Mouse (Mus musculus) ovary, postnatal 10 days (tissue): ENCODE measurements around the gene Hcst.

Experiments used
- DNase-seq: peaks from one replicate; pipeline ENCODE4 v3.0.0; 2022; ENCODE audit warnings: low spot score

Hcst gene

DNA sequence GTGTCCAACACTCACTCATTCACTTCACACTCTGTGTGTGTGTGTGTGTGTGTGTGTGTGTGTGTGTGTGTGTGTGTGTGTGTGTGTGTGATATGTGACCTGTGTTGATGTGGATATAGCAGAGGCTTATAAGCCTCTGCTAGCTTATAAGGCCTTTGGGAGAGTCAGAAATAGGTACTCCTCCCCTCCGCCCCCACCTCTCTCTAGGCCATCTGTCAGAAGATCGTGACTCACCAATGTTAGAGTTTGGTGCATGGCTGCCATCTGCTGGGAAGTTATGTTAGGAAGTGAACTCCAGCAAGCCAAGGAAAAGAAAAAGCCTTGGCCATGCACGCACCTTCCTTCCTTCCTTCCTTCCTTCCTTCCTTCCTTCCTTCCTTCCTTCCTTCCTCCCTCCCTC lies 12.1 kb upstream of the Hcst start:
- DNase-seq: no peak

DNA sequence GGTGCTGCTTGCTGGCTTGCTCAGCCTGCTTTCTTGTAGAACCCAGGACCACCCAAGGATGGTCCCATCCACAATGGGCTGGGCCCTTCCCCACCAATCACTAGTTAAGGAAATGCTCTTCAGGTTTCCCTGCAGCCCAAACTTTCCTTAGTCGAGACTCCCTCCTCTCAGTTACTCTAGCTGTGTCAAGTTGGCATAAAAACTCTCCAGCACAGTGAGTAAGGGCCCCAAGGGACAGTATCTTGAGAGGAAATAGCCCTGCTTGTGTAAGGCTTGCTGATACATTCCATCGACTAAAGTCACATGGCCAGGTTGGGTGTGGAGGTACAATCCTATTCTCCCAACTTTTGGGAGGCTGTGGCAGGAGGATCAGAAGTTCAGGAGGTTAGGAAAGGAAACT lies 10.5 kb upstream of the Hcst start:
- DNase-seq: no peak

DNA sequence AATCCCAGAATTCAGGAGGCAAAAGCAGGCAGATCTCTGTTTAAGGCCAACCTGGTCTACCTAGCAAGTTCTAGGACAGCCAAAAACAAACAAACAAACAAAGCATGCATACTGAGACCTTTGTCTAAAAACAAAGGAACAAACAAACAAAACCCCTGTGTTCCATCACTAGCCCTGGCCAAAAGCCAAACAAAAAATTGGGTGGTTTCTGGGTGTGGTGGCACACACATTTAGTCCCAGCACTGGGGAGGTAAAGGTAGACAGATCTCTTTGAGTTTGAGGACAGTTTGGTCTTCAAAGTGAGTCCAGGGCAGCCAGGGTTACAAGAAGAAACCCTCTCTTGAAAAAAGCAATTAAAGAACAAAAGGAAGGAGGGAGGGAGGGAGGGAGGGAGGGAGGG lies 9.7 kb upstream of the Hcst start:
- no peak for DNase-seq

DNA sequence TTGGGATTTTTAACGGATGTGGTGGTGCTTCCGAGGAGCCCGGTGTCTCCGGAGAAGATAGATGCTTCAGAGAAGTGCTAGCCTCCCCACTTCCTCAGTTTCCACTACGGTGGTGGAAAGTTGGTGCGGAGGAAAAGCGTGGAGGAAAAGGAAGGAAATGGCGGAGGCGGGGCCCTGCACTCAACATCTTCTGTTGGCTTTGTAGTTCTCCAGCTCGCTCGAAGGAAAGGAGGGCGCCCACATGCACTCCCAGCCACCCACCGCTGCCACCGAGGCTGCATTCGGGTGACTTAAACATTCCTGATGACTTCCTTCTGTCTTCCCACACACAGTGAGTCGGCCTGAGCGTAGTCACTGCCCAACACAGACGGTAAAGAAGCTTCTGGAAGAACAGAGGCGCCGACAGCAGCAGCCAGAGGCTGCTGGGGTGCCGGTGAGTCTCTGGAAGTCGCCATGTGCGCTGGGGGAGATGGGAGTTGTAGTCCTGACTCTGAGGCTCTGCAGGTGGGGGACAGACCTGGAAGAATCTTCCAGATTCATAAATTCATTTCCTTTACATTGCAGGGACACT lies 3.5 kb upstream of the Hcst start:
- DNase-seq: no peak

DNA sequence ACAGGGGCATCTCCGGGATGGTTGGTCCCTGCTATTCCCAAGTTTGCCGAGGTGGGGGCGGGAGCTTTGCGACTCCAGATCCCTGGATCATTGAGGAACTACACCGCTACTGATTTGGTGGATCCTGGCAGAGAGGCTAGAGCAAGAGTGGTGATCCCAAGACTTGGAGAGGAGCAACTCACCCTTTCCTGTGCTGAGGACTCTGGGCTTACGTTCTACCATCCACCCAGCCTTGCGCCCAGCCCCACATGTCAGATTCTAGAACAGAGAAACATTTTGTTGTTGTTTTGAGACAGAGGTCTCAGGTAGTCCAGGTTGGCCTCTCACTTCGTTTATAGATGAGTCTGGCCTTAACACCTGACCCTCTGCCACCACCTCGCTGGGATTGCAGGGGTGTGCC lies 2.9 kb upstream of the Hcst start:
- no peak for DNase-seq

DNA sequence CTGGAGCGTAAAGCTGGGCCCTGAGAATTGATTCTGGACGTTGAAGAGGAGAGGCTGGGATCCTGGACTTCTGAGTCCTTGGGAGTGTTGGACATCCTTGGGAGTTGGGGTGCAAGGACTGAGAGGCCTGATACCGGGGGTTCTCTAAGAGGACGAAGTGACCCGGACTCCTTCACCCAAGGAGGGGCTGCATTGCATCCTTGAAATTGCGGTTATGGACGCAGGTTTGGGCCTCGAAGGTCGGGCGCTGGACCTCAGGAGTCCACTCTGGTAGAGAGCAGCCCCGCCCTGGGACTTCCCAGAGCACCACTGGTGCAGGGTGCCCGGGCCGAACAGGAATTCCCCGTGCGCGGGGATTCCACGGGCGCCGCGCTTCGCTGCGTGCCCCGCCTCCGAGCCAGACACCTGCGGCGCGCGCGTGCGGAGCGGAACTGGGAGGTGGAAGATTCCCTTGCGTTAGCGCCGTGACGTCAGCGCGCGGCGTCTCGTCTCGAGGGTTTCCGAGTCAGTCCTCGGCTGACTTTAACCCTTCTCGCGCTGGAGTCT lies 2.3 kb upstream of the Hcst start:
- peak; percentile 39 for DNase-seq

DNA sequence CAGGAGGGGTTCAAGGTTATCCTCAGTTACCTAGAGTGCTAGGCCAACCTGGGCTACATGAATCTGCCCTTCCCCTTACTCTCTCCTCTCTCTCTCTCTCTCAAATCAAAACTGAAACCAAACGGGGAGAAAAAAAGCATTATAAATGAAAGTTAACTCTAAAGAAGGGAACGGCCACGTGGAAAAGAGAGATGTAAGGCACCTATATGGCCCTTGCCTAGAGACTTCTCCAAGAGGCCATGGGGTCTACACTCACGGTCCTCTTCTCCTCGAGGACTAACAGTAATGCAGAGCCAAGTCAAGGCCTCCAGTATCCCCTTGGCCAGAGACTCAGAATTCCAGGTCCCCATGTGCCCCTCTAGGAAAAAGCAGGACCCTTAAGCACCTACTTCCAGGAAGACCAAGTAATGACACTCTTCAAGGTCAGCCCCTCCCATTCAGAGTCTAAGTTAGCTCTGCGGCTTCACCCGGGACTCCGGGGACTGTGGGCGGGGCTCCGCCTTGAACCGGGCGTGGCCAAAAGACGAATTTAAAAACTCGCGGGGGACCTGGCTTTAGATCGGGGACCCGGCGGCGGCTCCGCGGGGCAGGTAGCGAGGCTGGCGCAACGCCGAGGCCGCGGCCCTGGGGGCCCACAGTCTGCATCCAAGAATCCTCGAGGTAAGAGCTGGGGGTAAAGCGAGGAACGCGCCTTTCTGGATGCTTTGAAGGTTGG lies 1.7 kb upstream of the Hcst start, which contains the start of gene Nfkbid:
Nfkbid (plus strand) TSS at position 558 of the 715 bp plus-strand sequence.
- DNase-seq: no peak

DNA sequence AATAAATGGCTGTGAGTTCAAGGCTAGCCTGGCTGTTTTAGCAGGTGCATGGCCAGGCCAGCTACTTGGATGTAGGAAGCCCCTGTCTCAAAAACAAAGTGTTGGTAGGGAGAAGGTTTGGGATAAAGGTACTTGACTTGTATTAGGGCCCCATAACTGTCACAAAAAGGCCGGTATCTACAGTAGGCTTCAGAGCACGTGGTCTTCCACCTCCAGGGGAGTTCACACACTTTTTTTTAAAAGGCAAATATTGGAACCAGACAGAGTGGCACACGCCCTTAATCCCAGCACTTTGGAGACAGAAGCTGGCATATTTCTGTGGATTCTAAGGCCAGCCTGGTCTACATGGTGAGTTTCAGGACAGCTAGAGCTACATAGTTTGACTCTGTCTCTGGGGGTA lies 1.0 kb upstream of the Hcst start:
- DNase-seq: no peak

DNA sequence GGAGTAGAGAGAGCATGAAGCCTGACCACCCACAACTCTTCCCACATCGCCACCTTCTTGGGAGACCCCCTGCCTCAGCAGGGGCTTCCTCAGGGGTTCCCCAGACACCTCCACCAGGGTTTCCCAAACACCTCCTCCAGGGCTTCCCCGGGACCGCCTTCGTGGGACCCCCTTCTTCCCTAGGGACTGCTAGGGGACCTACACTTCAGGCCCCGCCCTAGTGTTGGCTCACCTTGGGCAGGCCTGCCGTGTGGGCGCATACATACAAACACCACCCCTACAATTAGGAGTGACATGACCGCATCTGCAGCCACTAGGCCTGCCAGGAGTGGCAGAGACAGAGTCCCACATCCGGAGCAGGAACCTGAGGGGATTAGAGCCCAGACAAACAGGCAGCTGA lies 1.8 kb downstream of the Hcst start:
- DNase-seq: no peak

DNA sequence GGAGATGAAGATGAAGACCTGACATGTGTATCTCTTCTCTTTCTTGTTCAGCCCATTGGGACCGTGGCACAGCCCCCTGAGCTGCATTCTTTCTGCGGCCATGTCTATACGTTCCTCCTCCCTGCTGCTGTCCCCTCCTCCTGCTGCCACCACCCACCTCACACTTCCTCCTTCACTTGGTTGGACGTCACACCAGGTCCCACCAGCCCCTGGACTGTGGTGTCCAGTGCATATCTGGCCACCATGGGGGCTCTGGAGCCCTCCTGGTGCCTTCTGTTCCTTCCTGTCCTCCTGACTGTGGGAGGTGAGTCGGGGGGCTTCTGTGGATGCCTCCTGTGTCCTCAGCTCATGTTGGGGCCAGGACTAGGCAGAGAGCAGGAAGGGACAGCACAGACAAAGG lies 6.1 kb downstream of the Hcst start, which contains the start of gene Tyrobp:
Tyrobp (plus strand) TSS at position 165 of the 400 bp plus-strand sequence.
- DNase-seq: no peak

DNA sequence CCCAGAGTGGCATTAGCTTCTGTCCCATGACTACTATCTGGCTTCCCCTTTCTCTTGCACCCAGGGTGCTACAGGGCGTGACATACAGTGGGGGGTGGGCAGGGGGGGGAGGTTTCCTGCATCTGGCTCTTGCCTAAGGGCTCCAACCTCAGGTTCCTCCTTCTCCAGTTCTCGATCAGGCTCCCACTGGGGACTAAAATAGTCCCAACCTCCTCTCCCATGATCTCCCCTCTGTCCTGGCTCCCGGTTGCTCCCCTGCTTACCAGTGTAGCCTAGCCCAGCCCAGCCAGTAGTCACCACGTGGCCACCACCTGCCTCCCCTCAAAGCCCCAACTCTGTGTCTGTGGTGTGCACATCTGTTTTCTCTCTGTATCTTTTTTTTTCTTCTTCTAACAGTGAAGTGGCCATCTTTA lies 6.9 kb downstream of the Hcst start:
- DNase-seq: no peak

DNA sequence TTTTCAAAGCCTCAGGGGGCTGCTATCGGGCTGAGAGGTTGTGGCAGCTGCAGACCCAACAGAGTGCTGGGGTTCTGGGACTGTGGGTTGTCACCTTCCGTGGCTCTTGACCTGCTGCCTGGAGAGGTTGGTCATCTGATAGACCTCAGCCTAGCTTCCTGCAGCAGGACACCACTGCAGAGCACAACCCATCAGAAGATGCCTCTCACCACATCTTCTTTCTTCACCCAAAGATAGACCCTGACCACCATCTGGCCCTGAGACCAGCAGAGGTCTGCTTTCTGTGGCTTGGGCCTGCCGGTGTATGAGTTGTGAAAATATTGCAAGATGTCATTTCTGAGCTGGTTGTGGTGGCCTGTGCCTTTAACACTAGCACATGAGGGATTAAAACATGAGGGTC lies 8.6 kb downstream of the Hcst start:
- DNase-seq: no peak

DNA sequence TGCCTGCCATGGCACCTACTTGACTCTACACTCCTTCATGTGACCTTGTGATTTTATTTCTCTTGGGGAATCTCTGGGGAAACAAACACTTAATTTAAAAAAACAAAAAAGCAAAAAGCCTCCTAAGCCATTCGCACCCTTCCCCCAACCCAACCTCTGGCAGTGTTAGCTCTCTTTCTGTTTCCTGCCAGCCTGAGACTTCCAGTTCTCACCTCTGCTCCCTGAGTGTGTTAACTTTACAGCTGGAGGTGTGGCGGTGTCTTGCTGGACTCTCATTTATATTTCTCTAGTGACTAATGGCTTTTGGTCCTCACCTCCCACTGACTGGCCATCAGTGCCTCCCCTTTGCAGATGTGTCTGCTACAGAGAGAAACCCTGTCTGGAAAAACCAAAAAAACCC lies 9.9 kb downstream of the Hcst start:
- DNase-seq: no peak

DNA sequence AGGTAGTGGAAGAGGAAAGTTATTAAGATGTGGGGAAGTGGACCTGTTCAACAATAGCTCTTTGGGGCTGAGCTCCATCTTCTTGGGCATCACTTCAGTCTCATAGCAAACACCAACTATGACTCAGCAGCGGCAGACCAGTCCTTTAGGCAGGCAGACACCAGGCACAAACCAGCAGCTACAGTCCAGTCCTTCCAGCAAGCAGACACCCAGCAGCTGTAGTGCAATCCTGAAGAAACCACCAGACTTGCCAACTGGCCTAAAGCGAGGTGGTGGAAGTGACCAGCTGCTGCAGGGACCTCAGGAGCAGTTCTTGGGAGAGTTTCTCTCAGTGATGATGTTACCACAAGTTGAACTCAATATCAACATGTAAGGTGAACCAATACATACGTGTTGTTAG lies 11.0 kb downstream of the Hcst start:
- DNase-seq: no peak

DNA sequence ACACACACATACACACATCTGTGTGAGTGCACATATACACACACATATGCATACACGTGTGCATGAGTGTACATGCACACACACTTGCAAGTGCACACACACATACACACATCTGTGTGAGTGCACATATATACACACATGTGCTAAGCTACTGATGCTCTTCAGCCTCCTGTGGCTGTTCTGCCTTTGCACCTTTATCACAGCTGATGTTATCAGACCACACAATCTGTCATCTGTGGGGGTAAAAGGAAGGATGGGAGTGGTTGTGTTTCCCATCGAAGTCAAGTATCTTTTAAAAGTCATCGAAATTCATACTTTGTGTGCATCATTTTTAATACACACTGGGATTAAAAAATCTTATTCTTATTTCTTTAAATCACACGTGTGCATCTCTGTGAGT lies 17.3 kb downstream of the Hcst start:
- DNase-seq: no peak

DNA sequence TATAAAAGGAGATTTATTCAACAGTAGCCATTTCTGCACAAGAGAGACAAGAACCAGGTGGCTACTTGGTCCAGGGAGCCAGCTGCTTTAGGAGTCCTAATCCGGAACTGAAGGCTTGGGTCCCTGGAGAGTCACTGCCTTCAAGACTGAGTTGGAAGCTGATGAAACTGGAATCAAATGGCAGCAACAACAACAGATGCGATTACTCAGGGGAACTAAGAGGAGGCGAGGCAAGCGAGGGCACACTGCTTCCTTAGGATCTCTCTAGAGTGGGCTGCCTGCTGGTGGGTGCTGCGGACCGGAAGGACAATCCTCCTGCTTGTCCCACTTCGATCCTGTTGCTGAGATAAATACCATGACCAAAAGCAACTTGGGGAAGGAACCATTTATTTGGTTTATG lies 20.0 kb downstream of the Hcst start:
- no peak for DNase-seq

DNA sequence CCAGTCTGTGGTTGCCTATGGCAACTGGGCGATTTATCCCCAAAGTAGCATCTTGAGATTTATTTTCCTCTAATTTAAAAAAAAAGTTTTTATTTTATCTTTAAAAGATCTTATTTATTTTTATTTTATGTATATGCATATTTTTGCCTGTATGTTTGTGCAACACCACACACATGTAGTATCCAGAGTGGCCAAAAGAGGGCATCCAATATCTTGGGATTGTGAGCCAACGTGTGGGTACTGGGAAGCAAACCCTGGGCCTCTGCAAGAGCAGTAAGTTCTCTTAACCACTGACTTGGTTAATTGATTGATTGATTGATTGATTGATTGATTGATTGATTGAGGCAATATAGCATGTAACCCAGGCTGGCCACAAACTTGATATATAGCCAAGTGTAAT lies 24.8 kb downstream of the Hcst start:
- DNase-seq: no peak

DNA sequence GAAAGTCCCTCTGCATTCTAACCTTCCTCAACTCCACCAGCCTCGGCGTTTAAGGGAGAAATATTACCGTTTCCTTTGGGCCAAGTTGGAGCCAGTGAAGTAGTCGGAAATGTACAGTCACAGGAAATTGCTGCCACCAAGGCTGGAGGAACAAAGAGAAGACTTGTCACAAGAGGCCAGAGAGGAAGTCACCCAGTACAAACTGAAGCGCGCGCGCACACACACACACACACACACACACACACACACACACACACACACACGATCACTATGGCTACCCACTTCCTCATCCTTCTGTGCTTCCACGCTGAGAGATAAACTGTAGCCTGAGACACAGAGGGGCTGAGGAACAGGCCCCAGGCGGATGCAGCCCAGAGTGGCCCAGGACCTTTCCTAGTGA lies 25.3 kb downstream of the Hcst start:
- no peak for DNase-seq

DNA sequence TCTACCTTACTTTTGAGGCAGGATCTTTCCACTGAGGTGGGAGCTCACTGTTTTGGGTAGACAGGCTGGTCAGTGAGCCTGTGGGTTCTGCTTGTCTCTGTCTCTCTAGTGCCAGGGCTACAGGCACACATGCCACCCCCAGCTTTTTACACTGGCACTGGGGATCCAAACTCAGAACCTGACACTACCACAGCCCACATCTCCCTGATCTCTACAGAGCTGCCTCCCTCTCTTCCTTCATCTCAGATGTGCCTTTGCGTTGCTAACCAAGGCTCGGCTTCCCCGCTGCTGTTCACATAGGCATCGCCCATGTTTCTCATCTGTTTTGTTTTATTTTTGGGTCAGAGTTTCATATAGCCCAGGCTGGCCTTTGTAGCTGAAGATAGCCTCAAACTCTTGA lies 26.0 kb downstream of the Hcst start:
- DNase-seq: no peak

DNA sequence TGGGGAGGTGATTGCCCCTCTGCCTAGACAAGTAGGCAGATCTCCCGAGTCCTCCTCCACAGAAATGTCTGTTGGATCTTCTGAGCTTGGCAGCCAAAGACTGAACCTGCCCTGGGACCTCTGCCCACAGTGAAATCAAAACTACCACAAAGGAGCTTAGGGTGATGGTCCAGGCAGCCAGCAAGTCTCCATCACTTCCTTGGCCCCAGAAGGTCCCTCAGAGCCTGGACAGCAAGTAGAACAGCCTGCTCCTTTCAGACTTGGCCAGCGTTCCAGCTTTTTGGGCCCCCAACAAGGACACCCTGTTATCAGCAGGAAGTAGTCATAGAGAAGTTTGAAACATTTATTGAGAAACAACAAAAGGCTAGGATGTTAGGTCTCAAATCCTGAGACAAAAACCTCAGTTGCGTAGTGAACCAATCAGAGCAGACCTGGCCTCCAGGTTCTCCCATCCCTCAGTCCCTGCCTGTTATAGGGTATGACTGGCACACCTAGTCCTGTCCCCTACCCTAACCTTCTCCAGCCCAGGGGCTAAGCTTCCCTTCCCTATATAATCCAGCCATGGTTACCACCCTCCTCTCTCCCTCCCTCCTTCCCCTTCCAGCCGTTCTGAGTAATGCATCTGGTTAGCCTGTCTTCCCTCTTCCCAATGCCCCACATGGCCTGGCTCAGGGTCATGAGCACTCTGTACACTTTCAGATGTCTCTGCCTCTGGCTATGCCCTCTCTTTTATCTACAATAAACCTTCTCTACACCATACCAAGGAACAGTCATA lies 26.7 kb downstream of the Hcst start:
- DNase-seq: no peak

DNA sequence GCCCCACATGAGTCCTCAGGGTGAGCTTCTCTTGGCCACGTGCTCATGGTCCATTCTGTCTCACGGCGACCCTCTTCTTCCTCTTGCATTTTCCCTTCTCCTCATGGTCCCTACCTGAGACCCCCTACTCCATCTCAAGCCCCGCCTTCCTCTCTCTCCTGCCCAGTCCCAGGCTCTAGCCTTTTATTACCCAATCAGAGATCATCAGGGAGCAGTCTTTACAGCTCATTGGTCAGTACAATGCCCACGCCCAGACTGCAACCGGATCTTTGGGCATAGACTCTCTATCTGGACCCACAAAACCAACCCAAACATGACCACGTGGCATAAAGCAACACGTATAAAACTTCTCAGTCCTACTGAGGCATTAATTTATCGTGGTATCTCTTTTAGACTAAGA lies 35.5 kb downstream of the Hcst start:
- DNase-seq: no peak

DNA sequence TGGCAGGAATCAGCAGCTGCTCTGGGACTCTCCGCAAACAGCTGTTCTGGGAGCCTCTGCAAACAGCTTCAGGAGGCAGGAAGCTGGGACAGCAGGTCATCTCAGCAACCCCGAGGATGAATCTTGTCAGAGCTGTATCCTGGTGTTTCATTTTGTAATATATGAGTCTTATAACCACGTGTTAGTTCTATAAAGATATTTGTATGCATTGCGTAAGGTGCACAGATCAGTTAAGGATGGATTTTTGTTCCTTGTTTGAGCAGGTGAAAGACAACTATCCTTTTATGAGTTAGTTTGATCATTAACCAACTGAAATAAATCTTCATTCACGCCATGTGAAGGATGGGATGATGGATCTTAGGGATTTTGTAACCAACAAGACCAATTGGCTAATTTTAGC lies 39.6 kb downstream of the Hcst start:
- DNase-seq: no peak

DNA sequence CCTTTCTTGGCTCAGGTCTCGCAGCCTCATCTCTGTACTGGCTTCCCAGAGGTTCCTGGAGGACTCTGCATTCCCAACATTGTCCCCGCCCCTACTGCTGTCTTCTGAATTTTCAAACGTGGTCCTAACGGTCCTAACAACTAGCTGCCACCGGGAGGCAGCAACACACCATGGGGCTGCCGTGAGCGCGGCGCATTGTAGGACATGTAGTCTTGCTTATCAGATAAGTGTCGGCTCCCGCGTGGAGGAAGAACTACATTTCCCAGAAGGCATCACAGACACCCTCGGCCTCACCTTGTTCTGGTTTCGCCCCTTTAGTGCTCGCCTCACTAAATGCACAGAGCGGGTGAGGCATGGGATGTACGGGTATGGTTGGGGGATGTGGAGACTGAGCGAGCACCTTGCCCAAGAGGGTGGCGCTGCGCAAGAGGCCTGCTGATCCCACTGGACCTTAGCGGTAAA lies 46.1 kb downstream of the Hcst start:
- DNase-seq: peak; percentile 44
